Mouse (Mus musculus): ENCODE measurements around the gene Aff1. TPM values are rescaled to one million over a fixed set of nuclear protein-coding genes. Genes with fewer than 3 reads are reported as not detected.

Aff1 gene
- polyA plus RNA-seq, 1 experiment from 2014 or later, result 7.3 TPM

DNA sequence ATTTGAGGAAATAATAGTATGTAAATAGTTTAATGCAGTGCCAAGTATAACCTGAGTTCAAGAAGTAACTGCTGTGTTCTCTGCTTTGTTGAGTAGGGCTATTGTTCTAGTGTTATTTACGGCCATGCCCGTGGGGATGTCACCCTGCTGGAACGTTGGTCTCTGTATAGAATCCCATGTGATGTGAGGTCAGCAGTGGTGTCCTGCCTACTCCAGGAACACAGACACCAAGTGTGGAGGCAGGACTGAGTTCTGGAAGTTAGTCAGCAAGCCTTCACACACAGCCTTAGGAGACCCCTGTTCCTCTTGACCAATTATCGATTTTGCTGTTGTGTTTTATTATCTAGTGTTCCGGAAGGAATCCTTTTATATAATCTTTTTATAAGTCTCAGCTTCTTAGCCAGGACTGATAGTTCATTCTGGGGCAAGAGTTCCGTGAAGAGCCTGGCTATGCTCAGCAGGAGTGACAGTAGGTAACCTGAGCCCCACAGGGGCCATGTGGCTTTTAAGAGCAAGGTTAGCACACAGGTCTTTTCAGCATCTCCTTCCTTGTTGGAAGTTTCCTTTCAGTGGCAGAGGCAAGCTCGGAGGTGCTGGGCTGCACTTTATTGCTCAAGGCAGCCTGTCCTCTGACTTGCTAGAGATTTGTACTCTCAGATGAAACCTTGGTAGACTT lies 115.6 kb downstream of the Aff1 start:
- H3K27ac ChIP-seq (ENCODE audit: low read depth), result 0 out of 2 replicates have a peak overlapping the region, but pooled peaks have one; percentile 29

DNA sequence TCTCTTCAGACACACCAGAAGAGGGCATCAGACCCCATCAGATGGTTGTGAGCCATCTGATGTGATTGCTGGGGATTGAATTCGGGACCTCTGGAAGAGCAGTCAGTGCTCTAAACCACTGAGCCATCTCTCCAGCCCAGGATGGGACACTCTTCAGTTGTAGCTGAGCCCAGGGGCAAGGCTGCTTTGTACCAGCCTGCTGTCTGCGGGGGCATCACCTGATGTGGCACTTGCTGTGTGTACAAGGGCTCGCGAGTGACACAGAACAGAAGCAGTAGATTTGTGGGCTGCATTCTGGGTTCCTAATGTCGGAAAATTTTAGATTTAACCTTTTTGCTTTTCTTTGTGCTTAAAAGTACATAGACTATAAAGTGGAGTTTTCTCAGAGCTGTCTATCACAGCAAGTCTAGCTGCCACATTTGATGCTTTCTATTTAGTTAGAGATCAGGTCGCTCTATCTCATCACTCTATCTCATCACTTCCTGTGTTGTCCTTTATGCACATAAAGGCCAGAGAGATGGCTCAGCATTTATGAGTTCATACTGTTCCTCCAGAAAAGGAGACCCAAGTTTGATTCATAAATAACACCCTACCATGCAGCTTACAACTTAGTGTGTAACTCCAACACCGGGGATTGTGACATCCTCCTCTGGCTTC lies 117.6 kb downstream of the Aff1 start:
- no peak overlapping the region for H3K4me2 ChIP-seq (ENCODE audit: low read length)
- DNase-seq (ENCODE audit: low spot score) (no peak), ATAC-seq (replicated peaks; ENCODE audit: low FRiP score, low TSS enrichment, low read depth) (no peak)
- 0 out of 2 replicates have a peak, but pooled peaks cover 4% of the 10 kb centered on the region for H3K9me3 ChIP-seq (ENCODE audit: control insufficient read depth, low read length)
- H3K4me1 ChIP-seq (replicated peaks; ENCODE audit: control insufficient read depth, insufficient read depth, low read length), result peaks cover 6% of the 10 kb centered on the region; the same call in 1 of the 2 replicates
- 89% methylated on average over 7 of the region's 7 CpGs for WGBS
- H3K27me3 ChIP-seq (replicated peaks; ENCODE audit: control insufficient read depth, insufficient read depth, low read length), result no peaks in the 10 kb centered on the region
- H3K36me3 ChIP-seq (ENCODE audit: control insufficient read depth, insufficient read depth, low read length), result no peaks in the 10 kb centered on the region
- H3K4me3 ChIP-seq (ENCODE audit: low read depth, low read length), result no peak overlapping the region
- no peak overlapping the region for H3K27ac ChIP-seq (ENCODE audit: low read depth)
- H3K9ac ChIP-seq (ENCODE audit: low read length), result no peak overlapping the region

More for the DNA sequence above, 115.6 kb downstream of the Aff1 start:
- ATAC-seq (replicated peaks; ENCODE audit: low FRiP score, low TSS enrichment, low read depth), result 0 out of 2 replicates have a peak, but pooled peaks have one; percentile 57
- DNase-seq (ENCODE audit: low spot score), result no peak
- Histone ChIP-seq H3K4me1 (replicated peaks; ENCODE audit: control insufficient read depth, insufficient read depth, low read length) (peaks cover 6% of the 10 kb centered on the region; the same call in 1 of the 2 replicates), H3K27me3 (replicated peaks; ENCODE audit: control insufficient read depth, insufficient read depth, low read length) (no peaks in the 10 kb centered on the region), H3K9me3 (ENCODE audit: control insufficient read depth, low read length) (no peaks in the 10 kb centered on the region), H3K36me3 (ENCODE audit: control insufficient read depth, insufficient read depth, low read length) (no peaks in the 10 kb centered on the region), H3K9ac (ENCODE audit: low read length) (no peak overlapping the region), H3K4me3 (ENCODE audit: low read depth, low read length) (no peak overlapping the region), H3K4me2 (ENCODE audit: low read length) (no peak overlapping the region)
- WGBS, result 38% methylated on average over 7 of the region's 7 CpGs

DNA sequence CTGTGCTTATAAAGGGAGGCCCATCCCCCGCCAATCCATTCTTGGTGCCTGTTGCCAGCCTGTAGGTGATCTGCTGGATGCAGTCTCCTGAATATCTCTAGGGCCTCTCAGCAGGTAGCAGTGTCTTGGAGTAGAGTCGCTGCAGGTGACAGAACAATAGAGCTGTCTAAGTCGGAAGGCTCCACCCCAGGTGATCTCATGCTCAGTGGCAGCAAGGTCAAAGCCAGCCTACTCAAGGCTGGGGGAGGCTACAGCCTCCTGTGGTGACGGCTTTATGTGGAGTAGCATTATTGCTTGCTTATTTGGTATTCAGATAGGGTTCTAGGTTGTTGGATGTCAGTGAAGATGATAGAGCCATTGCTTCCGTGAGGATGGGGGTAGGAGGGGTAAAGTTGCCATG lies 121.1 kb downstream of the Aff1 start:
- WGBS, result 74% methylated on average over 5 of the region's 5 CpGs
- no peak overlapping the region for H3K9ac ChIP-seq (ENCODE audit: low read length)
- DNase-seq (ENCODE audit: low spot score) (no peak), ATAC-seq (replicated peaks; ENCODE audit: low FRiP score, low TSS enrichment, low read depth) (no peak)
- no peak overlapping the region for H3K4me3 ChIP-seq (ENCODE audit: low read depth, low read length)
- H3K27ac ChIP-seq (ENCODE audit: low read depth), result no peak overlapping the region
- no peaks in the 10 kb centered on the region for H3K27me3 ChIP-seq (replicated peaks; ENCODE audit: control insufficient read depth, insufficient read depth, low read length)
- no peaks in the 10 kb centered on the region for H3K36me3 ChIP-seq (ENCODE audit: control insufficient read depth, insufficient read depth, low read length)
- H3K9me3 ChIP-seq (ENCODE audit: control insufficient read depth, low read length), result 0 out of 2 replicates have a peak, but pooled peaks cover 4% of the 10 kb centered on the region
- H3K4me1 ChIP-seq (replicated peaks; ENCODE audit: control insufficient read depth, insufficient read depth, low read length), result 0 out of 2 replicates have a peak, but pooled peaks cover 2% of the 10 kb centered on the region
- H3K4me2 ChIP-seq (ENCODE audit: low read length), result no peak overlapping the region

DNA sequence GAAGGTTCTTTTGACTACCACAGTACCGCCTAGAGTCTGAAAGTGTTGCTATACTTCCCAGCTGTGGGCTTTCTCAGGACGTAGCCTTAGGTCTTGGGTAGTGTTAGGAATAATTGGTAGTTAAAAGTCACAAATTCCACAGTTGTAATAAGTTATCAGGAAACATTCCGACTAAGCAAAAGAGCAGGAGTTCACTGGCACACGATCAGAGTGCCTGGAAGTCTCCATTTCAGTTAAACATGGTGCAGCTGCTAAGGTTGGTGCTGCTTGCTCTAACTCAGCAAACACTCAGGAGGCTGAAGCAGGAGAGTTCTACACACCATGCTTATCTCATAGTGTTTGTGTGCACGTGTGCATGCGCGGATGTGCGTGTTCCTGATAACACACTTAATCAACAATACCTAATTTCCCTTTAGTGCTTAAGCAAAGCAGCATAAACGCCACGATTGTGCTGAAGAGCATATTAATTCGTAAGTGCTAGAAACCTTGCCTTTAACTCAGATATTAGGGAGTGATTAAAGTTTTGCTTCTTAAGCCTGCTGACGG lies 121.9 kb downstream of the Aff1 start:
- Histone ChIP-seq H3K9me3 (ENCODE audit: control insufficient read depth, low read length) (0 out of 2 replicates have a peak, but pooled peaks cover 4% of the 10 kb centered on the region), H3K9ac (ENCODE audit: low read length) (no peak overlapping the region), H3K4me2 (ENCODE audit: low read length) (no peak overlapping the region), H3K27ac (ENCODE audit: low read depth) (no peak overlapping the region), H3K27me3 (replicated peaks; ENCODE audit: control insufficient read depth, insufficient read depth, low read length) (no peaks in the 10 kb centered on the region), H3K36me3 (ENCODE audit: control insufficient read depth, insufficient read depth, low read length) (no peaks in the 10 kb centered on the region), H3K4me3 (ENCODE audit: low read depth, low read length) (no peak overlapping the region), H3K4me1 (replicated peaks; ENCODE audit: control insufficient read depth, insufficient read depth, low read length) (0 out of 2 replicates have a peak, but pooled peaks cover 2% of the 10 kb centered on the region)
- DNase-seq (ENCODE audit: low spot score) (no peak), ATAC-seq (replicated peaks; ENCODE audit: low FRiP score, low TSS enrichment, low read depth) (no peak)
- WGBS, result 78% methylated on average over 12 of the region's 12 CpGs

DNA sequence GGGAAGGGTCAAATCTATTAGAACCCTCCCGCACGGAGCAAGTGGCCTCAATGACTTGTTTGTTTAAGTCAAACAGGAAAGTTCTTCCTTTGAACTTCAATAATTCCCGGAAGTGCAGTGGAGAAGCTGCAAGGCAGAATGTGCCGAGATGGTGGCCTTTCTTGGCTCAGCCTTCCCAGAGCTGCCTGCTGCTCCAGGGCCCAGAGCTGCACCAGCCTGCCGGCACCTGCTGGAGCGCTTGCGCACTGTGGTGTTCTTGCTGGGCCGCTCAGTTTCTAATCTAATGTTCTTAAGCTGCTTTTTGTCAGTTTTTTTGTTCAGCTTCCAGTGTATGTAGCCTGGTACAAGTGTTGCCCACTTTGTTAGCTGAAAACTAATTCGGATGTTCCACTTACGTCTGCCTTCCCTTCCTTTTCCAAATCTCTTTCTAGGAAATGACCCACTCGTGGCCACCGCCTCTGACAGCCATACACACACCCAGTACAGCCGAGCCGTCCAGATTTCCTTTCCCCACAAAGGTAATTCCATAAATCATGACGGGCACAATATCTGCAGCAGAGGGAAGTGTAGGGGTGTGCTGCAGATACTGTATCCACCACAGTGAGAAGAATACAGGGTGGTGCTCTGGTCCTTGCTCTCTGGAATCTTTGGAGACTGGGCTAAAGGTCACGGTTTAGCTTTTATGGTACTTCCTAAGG lies 122.5 kb downstream of the Aff1 start:
- ATAC-seq (replicated peaks; ENCODE audit: low FRiP score, low TSS enrichment, low read depth) (peak; percentile 49; the same call in 1 of the 2 replicates), DNase-seq (ENCODE audit: low spot score) (peak; percentile 65)

DNA sequence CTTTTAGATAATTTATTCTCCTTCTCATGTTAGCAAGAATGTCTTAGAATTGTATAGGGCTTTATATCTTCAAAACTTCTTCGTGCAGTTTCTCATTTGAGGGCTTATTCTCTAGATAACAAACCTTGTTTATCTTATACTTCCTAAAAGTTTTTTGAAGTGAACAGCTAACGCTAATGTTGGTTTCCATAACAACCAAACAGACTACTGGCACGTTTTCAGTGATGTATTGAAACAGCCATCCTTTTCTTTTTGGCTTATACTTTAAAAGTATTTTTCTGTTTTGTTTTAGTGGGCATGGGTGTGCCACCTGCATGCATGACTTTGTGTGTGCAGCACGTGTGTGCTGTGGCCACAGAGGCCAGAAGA lies 123.1 kb downstream of the Aff1 start:
- DNase-seq (ENCODE audit: low spot score) (no peak), ATAC-seq (replicated peaks; ENCODE audit: low FRiP score, low TSS enrichment, low read depth) (no peak)
- H3K27me3 ChIP-seq (replicated peaks; ENCODE audit: control insufficient read depth, insufficient read depth, low read length), result no peaks in the 10 kb centered on the region
- no peak overlapping the region for H3K9ac ChIP-seq (ENCODE audit: low read length)
- H3K4me1 ChIP-seq (replicated peaks; ENCODE audit: control insufficient read depth, insufficient read depth, low read length), result 0 out of 2 replicates have a peak, but pooled peaks cover 2% of the 10 kb centered on the region
- H3K4me2 ChIP-seq (ENCODE audit: low read length), result no peak overlapping the region
- H3K9me3 ChIP-seq (ENCODE audit: control insufficient read depth, low read length), result 0 out of 2 replicates have a peak, but pooled peaks cover 4% of the 10 kb centered on the region
- WGBS, result 41% methylated on average over 4 of the region's 4 CpGs
- H3K4me3 ChIP-seq (ENCODE audit: low read depth, low read length), result no peak overlapping the region
- no peak overlapping the region for H3K27ac ChIP-seq (ENCODE audit: low read depth)
- no peaks in the 10 kb centered on the region for H3K36me3 ChIP-seq (ENCODE audit: control insufficient read depth, insufficient read depth, low read length)

More for the DNA sequence above, 122.5 kb downstream of the Aff1 start:
- H3K27ac ChIP-seq (ENCODE audit: low read depth), result peak overlapping the region; percentile 3; the same call in 1 of the 2 replicates
- WGBS, result 41% methylated on average over 16 of the region's 16 CpGs
- no peaks in the 10 kb centered on the region for H3K36me3 ChIP-seq (ENCODE audit: control insufficient read depth, insufficient read depth, low read length)
- H3K4me3 ChIP-seq (ENCODE audit: low read depth, low read length), result no peak overlapping the region
- 0 out of 2 replicates have a peak, but pooled peaks cover 4% of the 10 kb centered on the region for H3K9me3 ChIP-seq (ENCODE audit: control insufficient read depth, low read length)
- no peak overlapping the region for H3K9ac ChIP-seq (ENCODE audit: low read length)
- no peaks in the 10 kb centered on the region for H3K27me3 ChIP-seq (replicated peaks; ENCODE audit: control insufficient read depth, insufficient read depth, low read length)
- no peak overlapping the region for H3K4me2 ChIP-seq (ENCODE audit: low read length)
- 0 out of 2 replicates have a peak, but pooled peaks cover 2% of the 10 kb centered on the region for H3K4me1 ChIP-seq (replicated peaks; ENCODE audit: control insufficient read depth, insufficient read depth, low read length)

DNA sequence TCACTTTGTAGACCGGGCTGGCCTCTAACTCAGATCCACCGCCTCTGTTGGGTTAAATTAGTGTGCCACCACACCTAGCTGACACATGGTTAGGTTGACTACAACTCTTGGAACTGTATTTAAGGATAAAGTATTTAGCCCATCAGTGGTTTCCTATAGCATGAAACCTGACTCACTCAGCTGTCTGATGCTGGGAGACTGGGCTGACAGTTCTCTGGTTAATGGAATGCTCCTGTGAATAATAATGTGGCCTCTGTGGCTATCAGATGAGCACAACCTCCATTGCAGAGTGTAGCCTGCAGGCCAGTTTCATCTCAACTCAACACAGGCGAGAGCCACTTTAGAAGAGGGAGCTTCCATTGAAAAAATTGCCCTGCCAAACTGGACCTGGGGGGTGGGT lies 124.5 kb downstream of the Aff1 start:
- 95% methylated on average over 3 of the region's 3 CpGs for WGBS
- 0 out of 2 replicates have a peak, but pooled peaks cover 4% of the 10 kb centered on the region for H3K9me3 ChIP-seq (ENCODE audit: control insufficient read depth, low read length)
- ATAC-seq (replicated peaks; ENCODE audit: low FRiP score, low TSS enrichment, low read depth), result no peak

DNA sequence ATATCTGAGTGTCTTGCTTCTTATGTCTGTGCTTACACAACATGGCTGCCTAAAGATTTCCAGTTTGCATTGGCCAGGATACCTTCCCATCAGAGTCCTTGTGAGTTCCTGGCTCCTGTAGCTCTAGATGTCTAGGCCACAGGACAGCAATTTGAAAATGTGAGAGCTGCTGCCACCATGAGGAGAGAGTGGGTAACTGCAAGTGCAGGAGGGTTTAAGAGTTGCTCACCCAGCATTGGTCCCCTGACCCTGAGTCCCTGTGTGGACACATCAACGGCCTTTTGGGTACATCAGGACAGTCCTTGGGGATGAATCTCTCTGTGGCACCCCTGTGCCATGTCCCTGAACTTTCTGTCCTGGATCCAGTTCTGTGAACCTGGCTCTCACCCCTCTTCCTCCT lies 125.6 kb downstream of the Aff1 start:
- Histone ChIP-seq H3K27me3 (replicated peaks; ENCODE audit: control insufficient read depth, insufficient read depth, low read length) (no peaks in the 10 kb centered on the region), H3K9me3 (ENCODE audit: control insufficient read depth, low read length) (0 out of 2 replicates have a peak, but pooled peaks cover 4% of the 10 kb centered on the region), H3K36me3 (ENCODE audit: control insufficient read depth, insufficient read depth, low read length) (no peaks in the 10 kb centered on the region), H3K9ac (ENCODE audit: low read length) (no peak overlapping the region), H3K4me1 (replicated peaks; ENCODE audit: control insufficient read depth, insufficient read depth, low read length) (0 out of 2 replicates have a peak, but pooled peaks cover 2% of the 10 kb centered on the region), H3K4me3 (ENCODE audit: low read depth, low read length) (no peak overlapping the region), H3K4me2 (ENCODE audit: low read length) (no peak overlapping the region), H3K27ac (ENCODE audit: low read depth) (no peak overlapping the region)
- ATAC-seq (replicated peaks; ENCODE audit: low FRiP score, low TSS enrichment, low read depth), result peak; percentile 37
- DNase-seq (ENCODE audit: low spot score), result peak; percentile 83
- whole genome bisulfite sequencing, result 23% methylated on average over 1 of the region's 1 CpGs

More for the DNA sequence above, 124.5 kb downstream of the Aff1 start:
- Histone ChIP-seq H3K36me3 (ENCODE audit: control insufficient read depth, insufficient read depth, low read length) (no peaks in the 10 kb centered on the region), H3K27ac (ENCODE audit: low read depth) (no peak overlapping the region), H3K4me3 (ENCODE audit: low read depth, low read length) (no peak overlapping the region), H3K4me2 (ENCODE audit: low read length) (no peak overlapping the region), H3K27me3 (replicated peaks; ENCODE audit: control insufficient read depth, insufficient read depth, low read length) (no peaks in the 10 kb centered on the region), H3K4me1 (replicated peaks; ENCODE audit: control insufficient read depth, insufficient read depth, low read length) (0 out of 2 replicates have a peak, but pooled peaks cover 2% of the 10 kb centered on the region), H3K9ac (ENCODE audit: low read length) (no peak overlapping the region)
- no peak for DNase-seq (ENCODE audit: low spot score)

Measured in intestine, embryonic 14.5 days (tissue).